Mouse (Mus musculus) layer of hippocampus, adult 18-20 months (tissue): ENCODE measurements around the gene Mctp2. TPM values are rescaled to one million over a fixed set of nuclear protein-coding genes. Genes with fewer than 3 reads are reported as not detected.
"Not testable (repeated sequence)": the region's sequence is repeated elsewhere in the genome, so short reads cannot be mapped to it uniquely, and the experiment has no call there.

ENCODE experiments used
- DNase-seq, 2 experiments: peaks; one replicate each; pipeline ENCODE4 v3.0.0; 2022; ENCODE audit warnings: low spot score in 2 of 2
- total RNA-seq, 2 experiments: library from RNA; stranded (reverse); gene quantifications; 2 replicates each; pipeline ENCODE4 v1.2.3; 2021

Gene Mctp2
- total RNA-seq, 2 experiments from 2014 or later: 1.5 to 2.0 TPM

GRCm38 (mm10) chr7:72275513-72275912 is 30.9 kb downstream of the Mctp2 start:
- no peak for DNase-seq

GRCm38 (mm10) chr7:72271546-72271945 is 34.9 kb downstream of the Mctp2 start:
- no peak for DNase-seq

- DNase-seq: no peak
These were observed 36.4 kb downstream of the Mctp2 start for GRCm38 (mm10) chr7:72269994-72270393.

GRCm38 (mm10) chr7:72260766-72261655 is 45.4 kb downstream of the Mctp2 start:
- no peak for DNase-seq

GRCm38 (mm10) chr7:72259045-72259444 is 47.4 kb downstream of the Mctp2 start:
- no peak for DNase-seq

GRCm38 (mm10) chr7:72250326-72250725 is 56.1 kb downstream of the Mctp2 start:
- DNase-seq: not testable (repeated sequence)

- no peak for DNase-seq
These were observed 65.1 kb downstream of the Mctp2 start for GRCm38 (mm10) chr7:72241269-72241668.

- peak; percentile 13 to 69 for DNase-seq
These were observed 66.5 kb downstream of the Mctp2 start for GRCm38 (mm10) chr7:72239782-72240493.

GRCm38 (mm10) chr7:72238575-72238974 is 67.8 kb downstream of the Mctp2 start:
- peak; percentile 44 to 82 for DNase-seq

- DNase-seq: no peak
These were observed 71.9 kb downstream of the Mctp2 start for GRCm38 (mm10) chr7:72234433-72234998.

GRCm38 (mm10) chr7:72231182-72231877 is 75.1 kb downstream of the Mctp2 start:
- no peak for DNase-seq

GRCm38 (mm10) chr7:72229925-72230324 is 76.5 kb downstream of the Mctp2 start:
- no peak for DNase-seq

GRCm38 (mm10) chr7:72223558-72223957 is 82.8 kb downstream of the Mctp2 start:
- no peak for DNase-seq

GRCm38 (mm10) chr7:72222532-72222931 is 83.9 kb downstream of the Mctp2 start:
- DNase-seq: no peak

- no peak for DNase-seq
These were observed 88.4 kb downstream of the Mctp2 start for GRCm38 (mm10) chr7:72218048-72218447.

- no peak for DNase-seq
These were observed 90.7 kb downstream of the Mctp2 start for GRCm38 (mm10) chr7:72215563-72216215.

- DNase-seq: no peak
These were observed 96.2 kb downstream of the Mctp2 start for GRCm38 (mm10) chr7:72210201-72210600.

- DNase-seq: no peak
These were observed 97.1 kb downstream of the Mctp2 start for GRCm38 (mm10) chr7:72209296-72209695.

- no peak for DNase-seq
These were observed 99.6 kb downstream of the Mctp2 start for GRCm38 (mm10) chr7:72206841-72207240.

- DNase-seq: no peak
These were observed 110.7 kb downstream of the Mctp2 start for GRCm38 (mm10) chr7:72195709-72196108.

GRCm38 (mm10) chr7:72193304-72193703 is 113.1 kb downstream of the Mctp2 start:
- no peak for DNase-seq
